Mouse (Mus musculus) kidney, adult 11 months (tissue): ENCODE measurements around the gene Apobec2.
"Not testable (repeated sequence)": the region's sequence is repeated elsewhere in the genome, so short reads cannot be mapped to it uniquely, and the experiment has no call there.

Experiments
- DNase-seq: peaks from one replicate; pipeline ENCODE4 v3.0.0; 2022

The Apobec2 gene

DNA sequence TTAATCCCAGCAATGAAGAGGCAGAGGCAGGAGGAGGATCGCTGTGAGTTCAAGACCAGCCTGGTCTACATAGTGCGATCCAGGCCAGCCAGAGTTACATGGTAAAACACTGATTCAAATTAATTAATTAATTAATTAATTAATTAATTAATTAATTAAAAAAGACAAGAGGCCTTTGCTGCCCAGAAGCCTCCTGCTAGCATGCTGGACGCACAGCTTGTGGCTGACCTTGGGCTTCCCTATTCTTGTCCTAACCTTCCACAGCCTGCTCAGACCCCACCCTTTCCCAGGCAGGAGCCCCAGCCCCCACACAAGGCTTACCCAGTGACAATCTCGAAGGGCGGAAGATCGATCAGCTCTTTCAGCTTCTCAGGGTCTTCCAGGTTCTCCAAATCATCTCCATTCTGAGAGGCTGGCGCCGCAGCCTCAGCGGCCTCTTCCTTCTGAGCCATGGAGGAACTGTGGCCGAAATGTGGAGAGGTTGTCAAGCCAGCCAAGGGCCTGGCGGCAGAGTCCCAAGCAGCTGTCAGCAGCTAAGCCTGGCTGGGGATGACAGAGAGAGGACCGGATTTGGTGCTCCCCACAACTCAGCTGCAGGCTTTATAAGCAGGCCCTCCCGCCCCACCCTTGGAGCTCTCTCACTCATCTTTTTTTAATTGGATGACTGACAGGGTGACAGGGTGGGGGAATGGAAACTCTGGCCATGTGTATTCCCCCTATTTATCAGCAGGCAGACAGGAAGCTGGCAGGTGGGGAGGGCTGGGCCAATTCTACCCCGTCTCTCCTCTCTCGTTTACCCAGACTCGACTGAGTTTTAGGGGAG is at the start of gene Apobec2:
Apobec2 (minus strand) TSS at position 773 of the 823 bp plus-strand sequence.
- DNase-seq, result no peak

DNA sequence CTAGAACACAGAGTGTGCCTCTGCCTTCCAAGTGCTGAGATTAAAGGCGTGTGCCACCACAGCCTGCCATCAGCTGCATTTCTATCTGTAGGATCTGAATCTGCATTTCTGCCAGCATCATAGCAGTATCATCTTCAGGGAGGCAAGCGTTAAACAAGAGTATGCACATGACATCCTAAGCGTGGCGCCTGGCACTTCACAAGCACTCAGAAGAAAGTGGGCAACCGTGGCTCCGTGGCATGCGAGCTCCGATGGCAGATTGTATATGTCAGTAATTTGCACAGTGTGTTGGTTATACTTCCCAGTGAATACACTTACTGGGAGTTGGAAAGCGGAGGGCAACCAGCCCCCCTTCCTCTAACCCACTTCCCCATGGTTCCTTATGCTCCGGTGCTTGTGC is 47.2 kb upstream of the Apobec2 start:
- no peak for DNase-seq

DNA sequence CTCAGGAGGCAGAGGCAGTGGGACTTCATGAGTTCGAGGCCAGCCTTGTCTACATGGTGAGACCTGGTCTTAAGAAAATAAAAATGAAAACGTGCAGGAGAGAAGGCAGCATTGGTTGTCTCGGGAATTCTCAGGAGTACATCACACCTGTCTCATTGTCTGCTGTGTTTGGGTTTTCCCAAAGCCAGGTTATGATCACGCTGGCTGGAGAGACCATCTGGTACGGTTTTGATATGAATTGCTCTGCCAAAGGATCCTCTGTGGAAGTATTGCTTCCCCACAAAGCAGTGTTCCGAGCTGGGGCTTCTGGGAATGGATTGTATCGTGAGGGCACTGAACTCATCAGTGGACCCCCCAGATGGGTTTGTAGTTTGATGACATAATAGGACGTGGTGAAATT is 42.7 kb upstream of the Apobec2 start:
- no peak for DNase-seq

DNA sequence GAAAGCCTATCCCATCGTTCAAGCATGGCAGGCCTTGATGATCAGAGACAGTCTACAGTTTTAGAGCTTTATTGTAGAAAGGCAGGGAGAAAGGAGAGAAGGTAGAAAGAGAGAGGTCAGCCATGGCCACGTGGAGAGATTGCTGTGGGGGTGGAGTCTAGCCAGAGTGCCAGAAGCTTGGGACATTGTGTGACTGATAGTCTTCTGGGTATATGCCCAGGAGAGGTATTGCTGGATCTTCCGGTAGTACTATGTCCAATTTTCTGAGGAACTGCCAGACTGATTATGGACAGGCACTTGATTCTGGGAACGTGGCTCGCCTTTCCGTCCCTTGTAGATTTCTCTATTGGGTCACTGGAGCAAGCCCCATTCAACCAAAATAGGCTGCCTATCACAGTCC is 41.6 kb upstream of the Apobec2 start:
- not testable (repeated sequence) for DNase-seq

DNA sequence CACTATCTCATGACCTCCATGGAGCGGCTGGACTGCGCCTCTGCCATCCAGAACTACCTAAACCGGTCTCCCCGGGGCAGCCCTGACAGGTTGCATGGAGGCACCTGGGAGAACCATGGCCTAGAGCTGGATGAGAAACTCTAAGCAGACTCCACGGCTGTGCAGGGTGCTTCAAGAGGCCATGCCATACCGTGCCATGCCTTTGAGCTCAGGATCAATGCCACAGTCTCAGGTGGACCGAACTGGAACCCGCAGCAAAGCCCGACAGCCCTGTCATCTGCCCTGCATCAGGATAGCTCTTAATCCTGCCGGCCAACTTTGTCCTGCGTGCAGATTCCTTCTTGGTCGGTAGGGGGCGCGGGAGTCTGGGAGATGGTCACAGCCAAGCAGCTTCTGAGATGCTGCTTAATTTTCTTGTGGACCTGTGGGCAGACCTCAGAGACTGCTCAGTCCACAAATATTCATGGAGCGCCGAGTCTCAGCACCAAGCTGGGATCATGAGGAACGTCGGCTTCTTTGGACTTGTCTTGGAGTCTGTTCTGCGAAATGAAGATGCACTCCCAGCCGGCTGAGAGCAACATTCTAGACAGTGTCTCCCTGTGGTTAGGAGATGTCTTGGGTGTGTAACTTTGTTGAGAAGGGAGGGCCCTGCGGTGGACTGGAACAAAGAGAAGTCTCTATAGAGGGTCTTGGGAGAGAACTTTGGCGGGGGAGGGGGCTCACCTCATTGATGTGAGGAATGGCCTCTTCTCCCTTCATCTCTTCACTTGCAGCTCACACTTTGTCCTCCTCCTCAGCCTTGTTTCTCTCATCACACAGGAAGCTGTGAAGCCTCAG is 34.9 kb upstream of the Apobec2 start:
- peak; percentile 62 for DNase-seq

DNA sequence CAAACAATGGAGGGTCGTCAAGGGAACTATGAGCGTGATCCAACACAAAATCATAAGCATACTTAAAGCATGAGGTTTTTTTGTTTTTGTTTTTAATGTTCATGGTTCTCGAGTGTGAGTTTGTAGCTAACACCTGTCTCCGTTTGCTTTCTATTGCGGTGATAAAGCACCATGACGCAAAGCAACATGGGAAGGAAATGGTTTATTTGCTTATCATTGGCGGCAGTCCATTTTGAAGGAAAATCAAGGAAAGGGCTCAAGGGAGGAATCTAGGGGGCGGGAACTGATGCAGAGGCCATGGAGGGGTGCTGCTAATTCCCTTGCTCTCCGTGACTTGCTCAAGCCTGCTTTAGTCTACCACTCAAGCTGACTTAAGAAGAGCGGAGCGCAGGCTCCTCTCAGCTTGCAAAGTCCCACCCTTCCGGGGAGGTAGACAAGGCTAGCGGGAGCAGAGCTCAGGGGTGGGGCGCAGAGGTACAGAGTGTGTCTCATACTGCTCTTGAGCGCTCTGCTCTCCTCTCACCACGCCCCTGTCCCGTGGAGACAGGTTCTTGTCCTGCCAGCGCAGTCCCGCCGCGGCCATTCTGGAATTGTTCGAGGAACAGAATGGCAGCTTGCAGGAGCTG is 34.2 kb upstream of the Apobec2 start:
- no peak for DNase-seq

DNA sequence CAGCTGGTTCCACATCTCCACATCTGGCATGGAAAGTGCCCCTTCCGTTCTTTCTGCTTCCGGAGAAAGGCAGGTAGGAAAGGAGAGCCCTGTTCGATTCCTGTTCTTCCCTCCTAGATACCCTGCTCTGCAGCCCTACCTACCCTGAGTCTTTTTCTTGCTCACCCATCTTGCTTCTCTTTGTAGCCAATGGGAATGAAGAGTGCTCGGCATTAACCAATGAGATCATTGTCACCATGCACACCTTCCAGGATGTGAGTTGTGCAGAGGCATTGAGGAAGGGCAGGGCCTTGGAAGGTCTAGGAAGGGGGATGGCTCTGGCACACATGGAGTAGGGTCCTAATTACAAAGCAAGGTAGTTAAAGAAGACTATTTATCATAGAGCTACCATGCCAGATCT is 30.7 kb upstream of the Apobec2 start:
- DNase-seq, result no peak

DNA sequence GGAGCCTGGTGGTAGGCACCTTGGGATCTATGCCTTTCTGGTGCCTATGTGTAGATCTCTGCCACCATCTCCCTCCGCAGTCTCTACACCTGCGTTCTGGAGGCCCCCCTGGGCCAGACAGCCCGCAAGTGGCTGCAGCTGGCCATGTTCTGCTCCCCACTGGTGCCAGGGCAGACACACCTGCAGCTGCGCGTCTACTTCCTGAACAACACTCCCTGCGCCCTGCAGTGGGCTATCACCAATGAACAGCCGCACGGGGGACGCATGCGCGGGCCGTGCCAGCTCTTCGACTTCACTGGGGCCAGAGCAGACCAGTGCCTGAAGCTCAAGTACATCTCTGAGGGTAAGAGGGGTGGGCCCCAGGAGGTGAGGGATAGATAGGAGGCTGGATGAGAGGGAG is 29.4 kb upstream of the Apobec2 start:
- no peak for DNase-seq

DNA sequence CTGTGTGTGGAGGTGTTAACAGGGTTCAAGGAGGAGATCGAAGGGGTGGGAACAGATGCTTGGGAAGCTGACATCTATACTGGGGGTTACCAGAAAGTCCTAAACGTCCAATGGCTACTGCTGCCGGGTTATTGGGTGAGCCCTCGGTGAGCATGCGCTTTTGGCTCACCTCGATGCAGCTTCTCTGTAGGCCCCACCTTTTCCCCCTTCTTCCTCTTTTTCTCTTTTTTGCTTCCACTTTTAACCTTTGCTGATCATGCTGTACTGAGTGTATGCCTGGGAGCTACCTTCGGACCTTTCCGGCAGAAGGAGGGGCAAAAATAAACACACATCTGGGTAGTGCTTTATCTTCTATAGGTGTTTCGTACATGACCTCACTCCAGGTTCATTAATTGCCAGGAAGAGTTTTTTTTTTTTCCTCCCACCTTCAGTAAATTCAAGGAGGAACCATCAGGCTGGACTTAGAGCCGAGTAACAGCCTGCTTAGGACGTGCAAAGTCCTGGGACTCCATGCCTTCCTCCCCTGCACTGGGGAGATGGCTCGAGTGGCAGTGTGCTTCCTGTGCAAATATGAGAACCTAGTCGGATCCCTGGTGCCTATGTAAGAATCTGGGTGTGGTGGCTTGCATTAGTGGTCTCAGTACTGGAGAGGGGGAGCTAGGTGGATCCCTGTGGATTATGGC is 25.4 kb upstream of the Apobec2 start:
- DNase-seq, result no peak

DNA sequence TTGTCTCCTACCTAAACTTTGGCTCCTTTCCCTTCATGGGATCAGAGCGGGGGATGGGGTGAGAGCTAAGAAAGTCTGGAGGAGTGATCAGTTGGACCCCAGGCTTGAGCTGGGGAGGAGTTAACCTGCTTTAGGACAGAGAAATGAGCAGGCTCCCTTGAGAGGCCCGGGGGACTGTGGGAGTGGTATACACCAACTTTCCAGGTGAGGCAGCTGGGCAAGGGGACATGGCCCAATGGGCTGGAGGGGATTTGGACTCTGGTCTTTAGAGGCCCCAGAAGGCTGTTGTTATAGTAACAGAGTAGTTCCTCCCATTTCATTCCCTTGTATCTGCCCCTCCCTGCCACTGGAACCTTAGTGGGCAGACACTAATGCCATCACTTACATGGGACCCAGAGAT is 23.2 kb upstream of the Apobec2 start:
- no peak for DNase-seq

DNA sequence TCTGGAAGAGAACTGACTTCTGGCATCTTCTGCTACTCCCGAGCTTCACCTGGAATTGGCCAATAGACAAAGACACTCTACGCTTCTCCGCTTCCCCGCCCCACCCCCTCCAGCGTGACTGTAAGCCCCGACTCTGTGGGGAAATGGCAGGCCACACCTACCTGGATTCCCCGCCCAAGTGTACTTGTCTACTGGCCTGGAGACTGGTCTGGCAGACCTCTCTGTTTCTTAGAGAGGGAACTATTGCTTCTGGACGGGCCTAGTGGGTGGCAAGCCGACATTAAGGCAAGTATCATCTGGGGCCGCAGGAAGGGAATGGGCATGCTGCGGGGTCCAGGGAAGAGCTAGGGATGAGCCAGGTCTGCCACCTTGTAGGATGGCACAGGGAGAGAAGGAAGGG is 22.0 kb upstream of the Apobec2 start, which contains the start of gene Unc5cl:
Unc5cl (plus strand) TSS at position 214 of the 400 bp plus-strand sequence.
- DNase-seq, result no peak

DNA sequence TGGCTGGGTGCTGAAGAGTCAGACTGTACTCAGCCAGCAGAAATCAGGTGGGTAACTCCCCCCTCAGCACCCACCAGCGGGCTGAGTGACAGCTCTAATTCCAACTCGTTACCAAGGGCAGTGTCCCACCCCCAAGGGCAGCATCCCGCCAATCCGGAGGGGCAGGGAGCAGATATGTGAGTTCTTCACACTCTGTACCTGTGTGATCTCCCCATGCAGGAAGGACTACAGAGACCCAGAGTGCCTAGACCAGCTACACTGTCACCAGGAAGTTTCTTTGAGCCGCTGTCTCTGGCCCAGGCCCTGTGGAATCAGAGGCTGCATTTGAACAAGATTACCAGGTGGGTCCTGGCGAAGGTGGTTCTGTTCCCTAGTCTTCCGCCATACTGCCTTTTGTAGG is 21.5 kb upstream of the Apobec2 start:
- no peak for DNase-seq

DNA sequence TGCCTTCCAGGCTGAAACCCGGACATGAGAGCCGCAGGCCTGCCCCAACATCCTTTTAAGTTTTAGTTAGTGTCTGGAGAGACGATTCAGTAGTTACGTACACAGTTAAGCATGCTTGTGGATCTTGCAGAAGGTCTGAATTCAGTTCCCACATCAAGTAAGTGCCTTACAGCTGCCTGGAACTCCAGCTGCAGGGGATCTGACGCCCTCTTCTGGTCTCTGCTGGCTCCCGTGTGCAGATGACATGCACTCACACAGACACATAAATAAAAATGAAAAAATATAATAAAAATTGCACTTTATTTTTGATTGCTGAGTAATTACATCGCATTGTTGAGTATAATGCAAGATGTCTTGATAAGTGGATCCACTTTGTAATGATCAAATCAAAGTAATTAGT is 20.8 kb upstream of the Apobec2 start:
- no peak for DNase-seq

DNA sequence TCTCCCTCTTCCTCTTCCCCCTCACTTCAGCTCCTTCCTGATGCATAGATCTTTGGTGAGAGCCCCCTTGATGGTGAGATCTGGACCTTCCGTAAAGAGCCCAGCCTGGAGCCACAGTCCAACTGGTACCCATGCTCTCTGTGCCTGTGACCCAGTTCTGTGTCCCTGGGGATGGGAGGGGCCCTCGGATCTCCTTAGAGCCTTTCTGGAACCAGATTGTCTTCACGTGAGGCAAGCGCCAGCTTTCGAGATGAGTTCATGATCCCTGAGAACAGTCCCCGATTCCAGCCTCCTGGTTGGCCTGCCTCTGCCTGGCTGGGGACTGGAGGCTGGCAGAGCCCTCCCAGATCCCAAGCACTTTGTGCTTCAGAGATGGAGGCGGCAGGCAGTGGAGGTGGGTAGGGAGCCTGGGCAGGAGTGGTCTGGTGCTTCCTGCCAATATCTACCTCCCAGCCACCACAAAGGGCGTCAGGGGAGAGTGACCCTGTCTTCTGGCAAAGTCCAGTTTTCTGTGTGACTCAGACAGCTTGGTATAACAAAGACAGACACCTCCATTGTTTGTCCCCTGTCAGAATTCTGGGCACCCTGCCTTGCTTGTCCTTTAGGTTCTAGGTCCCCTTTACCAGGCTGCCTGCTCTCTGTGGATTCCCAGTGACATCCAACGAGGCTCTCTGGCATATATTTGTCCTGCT is 19.2 kb upstream of the Apobec2 start:
- no peak for DNase-seq

DNA sequence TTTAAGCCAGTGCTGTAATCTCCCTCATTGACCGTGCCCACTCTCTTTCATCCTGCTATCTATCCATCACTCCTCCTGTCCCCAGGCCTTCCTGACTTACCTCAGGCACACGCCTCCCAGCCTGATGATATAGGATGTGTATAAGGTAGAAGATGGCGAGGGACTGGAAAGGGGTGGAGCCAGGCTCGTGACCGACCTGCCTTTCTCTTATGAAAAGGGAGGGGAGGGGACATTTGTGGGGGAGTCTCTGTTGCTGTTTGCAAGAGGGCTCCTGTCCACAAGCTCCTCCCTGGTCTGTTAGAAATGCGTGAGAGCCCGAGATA is 18.6 kb upstream of the Apobec2 start, which contains the start of gene Tspo2:
Tspo2 (minus strand) TSS at position 170 of the 323 bp plus-strand sequence.
- DNase-seq, result no peak

DNA sequence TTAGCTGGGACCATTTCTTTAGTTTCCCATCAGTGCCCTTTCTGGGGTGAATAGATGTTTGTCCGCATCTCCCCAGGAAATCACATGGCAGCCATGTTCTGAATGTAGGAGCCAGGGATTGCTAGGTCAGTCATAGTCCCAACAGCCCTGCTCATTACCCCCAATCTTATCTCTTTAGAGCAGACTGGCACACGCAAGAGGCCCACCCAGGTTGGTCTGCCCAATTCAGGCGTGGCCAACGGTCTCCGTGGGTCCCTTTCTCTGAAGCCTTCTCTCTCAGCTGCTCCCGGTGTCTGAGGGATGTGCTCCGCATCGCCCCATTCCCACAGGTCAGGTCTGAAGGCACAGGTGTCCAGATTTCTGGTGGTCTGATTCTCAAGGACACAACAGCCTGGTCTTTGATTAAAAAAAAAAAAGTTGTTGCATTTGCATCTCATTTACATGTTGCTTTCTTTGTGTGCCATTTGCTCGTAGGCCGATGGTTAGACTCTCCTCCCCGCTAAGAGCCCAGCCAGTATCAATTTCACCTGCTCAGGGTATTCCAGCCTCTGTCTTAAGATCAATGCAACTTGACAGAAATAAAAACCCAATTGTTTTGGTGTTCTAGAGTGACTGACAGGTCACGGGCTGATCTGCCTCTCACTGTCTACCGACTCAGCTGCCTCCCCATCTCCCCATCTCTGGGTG is 18.1 kb upstream of the Apobec2 start:
- DNase-seq, result no peak

DNA sequence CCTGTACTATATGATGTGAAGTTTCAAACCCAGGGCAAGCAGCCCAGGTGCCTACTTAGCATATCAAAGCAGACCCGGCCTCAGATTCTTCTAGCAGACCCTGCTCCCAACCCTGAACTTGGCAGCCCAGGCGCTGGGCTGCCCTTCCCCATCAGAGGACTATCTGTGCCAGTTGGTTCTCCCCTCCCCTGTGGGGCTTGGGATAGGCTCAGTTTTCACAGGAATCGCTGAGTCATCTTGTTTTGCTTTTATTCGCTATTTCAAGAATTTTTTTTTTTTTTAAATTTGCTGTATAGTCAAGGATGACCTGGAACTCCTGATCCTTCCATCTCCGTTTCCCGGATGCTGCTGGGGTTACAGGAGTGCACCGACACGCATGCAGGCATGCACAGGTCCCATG is 14.9 kb upstream of the Apobec2 start:
- no peak for DNase-seq

DNA sequence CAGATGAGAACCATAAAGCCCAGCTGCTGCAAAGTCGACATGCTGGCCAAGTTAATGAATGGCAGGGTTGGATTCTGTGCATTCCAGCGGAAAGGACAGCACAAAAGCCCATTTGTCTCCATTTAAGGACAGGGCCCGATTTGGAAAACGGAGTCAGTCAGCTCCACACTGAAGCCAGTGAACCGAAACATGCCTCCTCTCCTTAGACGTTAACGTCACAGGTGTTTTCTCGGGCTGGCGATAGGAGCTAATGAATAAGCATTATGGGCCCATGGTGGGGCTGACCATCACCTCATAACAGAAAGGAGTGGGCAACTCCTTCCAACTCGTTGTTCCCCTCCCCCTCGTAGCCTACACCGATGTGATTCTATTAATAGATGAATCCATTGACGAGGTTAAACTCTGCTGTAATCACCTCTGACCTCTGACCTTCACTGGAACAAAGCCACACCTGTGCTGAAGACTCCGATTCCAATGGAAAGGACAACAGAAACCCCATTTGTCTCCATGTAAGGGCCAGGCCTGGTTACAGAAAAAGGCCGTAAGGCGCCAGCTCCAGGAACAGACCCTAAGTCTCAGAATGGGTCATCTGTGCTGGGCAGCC is 10.9 kb upstream of the Apobec2 start:
- DNase-seq, result peak; percentile 71

DNA sequence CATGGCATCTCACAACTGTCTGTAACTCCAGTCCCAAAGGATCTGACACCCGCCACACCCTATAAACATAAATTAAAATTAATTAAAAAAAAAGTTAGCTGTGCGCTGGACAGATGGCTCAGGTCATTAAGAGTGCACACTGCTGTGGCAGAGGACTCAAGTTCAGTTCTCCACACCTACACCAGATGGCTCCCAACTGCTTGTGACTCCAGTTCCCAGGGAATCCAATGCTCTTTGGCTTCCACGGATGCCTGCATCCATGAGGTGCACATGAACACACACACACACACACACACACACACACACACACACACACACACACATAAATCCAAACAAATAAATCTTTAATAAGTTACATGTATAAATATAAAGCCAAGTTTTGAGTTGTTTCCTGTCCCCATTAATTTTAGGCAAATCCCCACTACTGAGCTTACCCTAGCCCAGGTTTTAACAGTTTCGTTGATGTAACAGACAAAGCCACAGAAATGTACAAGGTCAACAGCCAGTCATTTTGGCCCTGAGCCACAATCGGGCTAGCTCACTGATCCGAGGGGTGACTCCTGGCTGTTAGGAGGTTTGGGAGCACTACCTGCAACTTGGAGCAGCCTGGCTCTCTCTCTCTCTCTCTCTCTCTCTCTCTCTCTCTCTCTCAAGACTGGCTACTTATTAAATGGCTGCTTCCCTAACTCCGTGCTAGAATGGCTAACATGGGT is 10.2 kb upstream of the Apobec2 start:
- DNase-seq, result peak; percentile 66

DNA sequence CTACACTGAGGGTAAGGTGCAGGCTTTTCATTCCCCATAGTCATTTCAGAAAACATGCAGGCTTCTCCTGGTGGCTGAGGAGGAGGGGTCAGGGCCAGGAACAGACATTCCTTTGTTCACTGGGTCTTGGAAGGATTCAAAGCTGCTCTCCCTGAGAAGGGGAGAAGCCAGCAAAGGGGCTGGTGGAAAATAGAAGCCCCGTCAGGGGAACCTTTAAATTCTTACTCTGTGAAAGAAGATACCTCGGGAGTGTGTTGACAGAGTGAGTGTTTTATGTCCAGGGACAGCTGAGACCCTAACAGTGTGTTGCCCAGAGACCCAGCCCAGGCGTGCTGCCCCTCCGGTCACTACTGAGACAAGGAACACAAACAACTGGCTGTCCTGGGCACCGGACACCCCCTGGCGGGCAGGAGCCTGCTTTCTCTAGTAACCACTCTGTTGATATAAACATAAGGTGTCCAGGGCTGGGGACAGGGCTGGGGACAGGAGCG is 4.7 kb upstream of the Apobec2 start:
- peak; percentile 34 for DNase-seq

DNA sequence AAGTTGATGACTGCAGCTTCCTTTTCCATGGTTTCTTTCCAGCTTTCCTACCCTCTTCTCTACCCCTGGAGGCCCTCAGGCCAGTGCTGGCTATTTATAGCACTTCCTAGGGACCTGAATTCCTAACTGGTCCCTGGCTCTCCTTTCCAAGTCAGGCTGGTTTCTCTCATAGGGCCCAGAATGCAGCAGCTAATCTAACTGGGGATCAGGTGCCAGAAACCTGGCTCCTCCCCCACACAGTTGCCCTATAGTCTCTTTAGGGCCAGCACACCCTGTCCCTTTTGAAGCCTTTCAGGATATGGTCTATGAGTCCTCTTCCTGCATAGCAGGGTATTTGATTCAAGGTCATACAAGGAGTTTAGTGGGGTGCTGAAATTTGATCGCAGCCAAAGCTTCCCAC is 3.8 kb upstream of the Apobec2 start:
- peak; percentile 45 for DNase-seq
